23 mouse cellular contexts compared by ENCODE assay signal in genomic region chr9:116923151-116923550, GRCm38 (mm10).
DNase-seq lines count a peak whose midpoint lies in the region; ATAC-seq lines count a peak whose summit lies in the region.
"Had no signal": no experiment of that assay in that cellular context is flagged by ENCODE, and none has a peak within 500 bp of the region (broad histone marks: within the 10 kb centered on the region; RNA-seq: fewer than 3 reads in every experiment).

No protein-coding gene starts in this region.

- H3K9me3 ChIP-seq in embryonic facial prominence, embryonic 13.5 days = no peaks in the 10 kb centered on the region
- H3K9me3 ChIP-seq in limb, embryonic 11.5 days (ENCODE audit: control insufficient read depth, low read length) = no peaks in the 10 kb centered on the region
- H3K9me3 ChIP-seq: neural tube, embryonic 15.5 days had no signal

- H3K9ac ChIP-seq in embryonic facial prominence, embryonic 13.5 days = no peak overlapping the region
- H3K9ac ChIP-seq in limb, embryonic 11.5 days (ENCODE audit: low read length) = no peak overlapping the region
- H3K9ac ChIP-seq: liver, embryonic 14.5 days; neural tube, embryonic 15.5 days had no signal

- H3K4me3 ChIP-seq in embryonic facial prominence, embryonic 13.5 days = no peak overlapping the region
- no peak overlapping the region for H3K4me3 ChIP-seq in limb, embryonic 11.5 days (ENCODE audit: low read depth, low read length)
- H3K4me3 ChIP-seq: megakaryocyte, embryonic 14.5 days; myocyte; neural tube, embryonic 15.5 days had no signal

- no peaks in the 10 kb centered on the region for H3K27me3 ChIP-seq in embryonic facial prominence, embryonic 13.5 days
- H3K27me3 ChIP-seq in limb, embryonic 11.5 days (ENCODE audit: control insufficient read depth, insufficient read depth, low read length) = no peaks in the 10 kb centered on the region
- H3K27me3 ChIP-seq: CH12.LX; megakaryocyte, embryonic 14.5 days; neural tube, embryonic 15.5 days had no signal

- ATAC-seq in embryonic facial prominence, embryonic 13.5 days (ENCODE audit: insufficient number of reproducible peaks, insufficient read depth, low FRiP score, low TSS enrichment, low read depth) = no peak
- ATAC-seq in limb, embryonic 11.5 days (ENCODE audit: insufficient number of reproducible peaks, low FRiP score, low TSS enrichment, low read depth) = no peak
- ATAC-seq: forebrain, embryonic 16.5 days; hindbrain, postnatal 0 days had no signal

- peak overlapping the region; percentile 33; the same call in 1 of the 2 replicates for H3K27ac ChIP-seq in embryonic facial prominence, embryonic 13.5 days
- no peak overlapping the region; the same call in 1 of the 2 replicates for H3K27ac ChIP-seq in limb, embryonic 11.5 days (replicated peaks; ENCODE audit: low read depth, low read length)
- H3K27ac ChIP-seq: hindbrain, postnatal 0 days; liver, embryonic 14.5 days; neural tube, embryonic 15.5 days had no signal

- peak; percentile 29 to 51 for DNase-seq in cerebellum, postnatal 25 days
- no peak for DNase-seq in cerebellum, adult 9-10 months
- DNase-seq in gastrocnemius, adult 18-20 months (ENCODE audit: low spot score) = peak; percentile 18
- peak; percentile 46 for DNase-seq in limb, embryonic 11.5 days (ENCODE audit: low spot score)
- DNase-seq in right cerebral cortex, postnatal 4 days = no peak
- DNase-seq in layer of hippocampus, postnatal 25 days (ENCODE audit: extremely low spot score in 1 of 2, low spot score in 1 of 2) = no peak
- DNase-seq in adrenal gland, adult (ENCODE audit: inconsistent age in 2 of 2, low spot score in 1 of 2) = no peak
- DNase-seq: adrenal gland, postnatal 36 days; cerebellum, adult 9-11 months; embryo, embryonic 11 days; kidney, adult 11 months; kidney, postnatal 10 days; lung, postnatal 14 days; midbrain, embryonic 14.5 days; thymus, adult 2 months had no signal

- peaks cover 4% of the 10 kb centered on the region; the same call in 1 of the 2 replicates for H3K36me3 ChIP-seq in embryonic facial prominence, embryonic 13.5 days
- no peaks in the 10 kb centered on the region for H3K36me3 ChIP-seq in limb, embryonic 11.5 days (ENCODE audit: control insufficient read depth, insufficient read depth, low read length)
- H3K36me3 ChIP-seq: neural tube, embryonic 15.5 days had no signal

- WGBS in embryonic facial prominence, embryonic 13.5 days = 50% methylated on average over 8 of the region's 8 CpGs
- 22% methylated on average over 8 of the region's 8 CpGs for WGBS in limb, embryonic 11.5 days

- H3K4me1 ChIP-seq in embryonic facial prominence, embryonic 13.5 days = peaks cover 49% of the 10 kb centered on the region
- H3K4me1 ChIP-seq in limb, embryonic 11.5 days (ENCODE audit: control insufficient read depth, insufficient read depth, low read length) = peaks cover 11% of the 10 kb centered on the region
- H3K4me1 ChIP-seq: megakaryocyte, embryonic 14.5 days had no signal

- no peak overlapping the region for H3K4me2 ChIP-seq in embryonic facial prominence, embryonic 13.5 days
- no peak overlapping the region for H3K4me2 ChIP-seq in limb, embryonic 11.5 days (ENCODE audit: low read depth, severe bottlenecking)
- H3K4me2 ChIP-seq: neural tube, embryonic 15.5 days had no signal

Comparison
In these comparisons a context has a peak if more than half of its experiments do, and no peak if none do; other contexts are left out.
1. DNase-seq: peak in cerebellum, postnatal 25 days (2 of 2), gastrocnemius, adult 18-20 months (single experiment) and limb, embryonic 11.5 days (single experiment); none in cerebellum, adult 9-10 months (single experiment), right cerebral cortex, postnatal 4 days (single experiment), layer of hippocampus, postnatal 25 days (0 of 2) and adrenal gland, adult (0 of 2).